Mouse (Mus musculus) ES-CJ7 (cell line): ENCODE data around the gene Mad1l1.
"Not testable (repeated sequence)": the region's sequence is repeated elsewhere in the genome, so short reads cannot be mapped to it uniquely, and the experiment has no call there.

Experiments used
- DNase-seq: peaks from one replicate; pipeline ENCODE4 v3.0.0; 2011; ENCODE audit warnings: low read depth, low spot score

The Mad1l1 gene

GRCm38 (mm10) chr5:140009083-140009655, 312.2 kb downstream of the Mad1l1 start:
- DNase-seq = no peak

- no peak for DNase-seq
Observed at GRCm38 (mm10) chr5:140008523-140008806, 312.9 kb downstream of the Mad1l1 start.

- DNase-seq = no peak
Observed at GRCm38 (mm10) chr5:140007656-140008522, 313.5 kb downstream of the Mad1l1 start.

GRCm38 (mm10) chr5:140006861-140007260, 314.5 kb downstream of the Mad1l1 start:
- DNase-seq = no peak

- no peak for DNase-seq
Observed at GRCm38 (mm10) chr5:140002541-140002940, 318.8 kb downstream of the Mad1l1 start.

- peak; percentile 59 for DNase-seq
Observed at GRCm38 (mm10) chr5:139998916-139999315, 322.4 kb downstream of the Mad1l1 start.

GRCm38 (mm10) chr5:139998321-139998720, 323.0 kb downstream of the Mad1l1 start:
- not testable (repeated sequence) for DNase-seq

- DNase-seq = no peak
Observed at GRCm38 (mm10) chr5:139991531-139991930, 329.8 kb downstream of the Mad1l1 start.

- peak; percentile 28 for DNase-seq
Observed at GRCm38 (mm10) chr5:139985073-139985746, 336.1 kb downstream of the Mad1l1 start.

GRCm38 (mm10) chr5:139981976-139982375, 339.4 kb downstream of the Mad1l1 start:
- no peak for DNase-seq

GRCm38 (mm10) chr5:139979371-139979770, 342.0 kb downstream of the Mad1l1 start:
- no peak for DNase-seq

GRCm38 (mm10) chr5:139978525-139979276, 342.7 kb downstream of the Mad1l1 start:
- peak; percentile 25 for DNase-seq

- no peak for DNase-seq
Observed at GRCm38 (mm10) chr5:139977476-139977875, 343.9 kb downstream of the Mad1l1 start.

GRCm38 (mm10) chr5:139976584-139976983, 344.8 kb downstream of the Mad1l1 start:
- DNase-seq = no peak

- DNase-seq = no peak
Observed at GRCm38 (mm10) chr5:139970186-139970631, 351.1 kb downstream of the Mad1l1 start.

GRCm38 (mm10) chr5:139969151-139969948, 352.0 kb downstream of the Mad1l1 start:
- no peak for DNase-seq

- DNase-seq = no peak
Observed at GRCm38 (mm10) chr5:139965596-139965995, 355.8 kb downstream of the Mad1l1 start.

GRCm38 (mm10) chr5:139964391-139964790, 357.0 kb downstream of the Mad1l1 start:
- DNase-seq = no peak

- DNase-seq = no peak
Observed at GRCm38 (mm10) chr5:139959741-139960140, 361.6 kb downstream of the Mad1l1 start.
